ENCODE assay signal across 9 mouse cellular contexts in the genomic region with DNA sequence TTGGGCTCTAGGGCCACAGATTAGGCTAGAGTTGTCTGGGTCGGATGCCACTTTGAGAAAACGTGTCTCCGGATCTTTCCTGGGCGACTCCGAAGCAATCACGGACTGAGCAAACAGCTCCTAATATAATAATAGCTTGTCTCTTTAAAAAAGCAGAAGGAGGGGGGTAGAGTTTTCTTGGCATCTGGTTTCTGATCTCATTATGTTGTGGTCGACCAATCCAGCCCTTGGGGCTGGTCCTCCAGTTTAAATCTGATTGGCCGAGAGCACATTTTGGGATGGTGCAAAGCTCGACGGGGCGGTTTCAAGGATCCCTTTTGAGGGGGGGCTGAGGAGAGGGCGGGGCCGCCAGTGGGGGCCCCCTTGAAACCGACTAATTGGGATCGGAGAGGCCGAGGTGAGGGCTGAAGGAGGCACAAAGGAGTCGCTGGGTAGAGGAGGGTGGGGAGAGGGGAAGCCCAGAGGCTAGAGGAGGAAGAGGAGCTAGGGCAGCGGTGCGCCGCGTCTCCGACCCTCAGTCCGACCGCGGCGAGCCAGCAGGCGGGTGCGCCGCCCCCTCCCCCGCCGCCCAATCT. TPM values are rescaled to one million over a fixed set of nuclear protein-coding genes. Genes with fewer than 3 reads are reported as not detected.
DNase-seq lines count a peak whose midpoint lies in the region; ATAC-seq and TF ChIP-seq lines count a peak whose summit lies in the region.
"Had no signal": no experiment of that assay in that cellular context is flagged by ENCODE, and none has a peak within 500 bp of the region (broad histone marks: within the 10 kb centered on the region; RNA-seq: fewer than 3 reads in every experiment).

Gene Fzd2 (plus strand): TSS at position 387 of the 575 bp plus-strand sequence.

- H3K27ac ChIP-seq in heart, embryonic 13.5 days (replicated peaks), result peak within 1 kb of the TSS; percentile 99
- peak within 1 kb of the TSS; percentile 95 for H3K27ac ChIP-seq in kidney, postnatal 0 days
- no peak within 1 kb of the TSS for H3K27ac ChIP-seq in liver, adult 2 months (replicated peaks; ENCODE audit: insufficient read depth, low read depth, low read length)

- peak within 1 kb of the TSS; percentile 85 for H3K4me3 ChIP-seq in heart, embryonic 13.5 days
- H3K4me3 ChIP-seq in kidney, postnatal 0 days (replicated peaks; ENCODE audit: low read depth, low read length), result peak within 1 kb of the TSS; percentile 86
- peak within 1 kb of the TSS; percentile 54 for H3K4me3 ChIP-seq in liver, adult 2 months (ENCODE audit: insufficient read depth, low read depth, low read length)
- H3K4me3 ChIP-seq in myocyte, result peak within 1 kb of the TSS; percentile 38

- DNase-seq in thymus, postnatal 4 days, result peak; percentile 9
- no peak for DNase-seq in thymus, postnatal 0 days (ENCODE audit: low spot score)
- DNase-seq in fibroblast of lung, adult 2 months (ENCODE audit: low read depth), result peak; percentile 97
- DNase-seq in kidney, postnatal 0 days (ENCODE audit: low spot score), result peak; percentile 99
- peak; percentile 53 for DNase-seq in liver, adult 2 months (ENCODE audit: extremely low read depth, low read depth, low spot score)
- peak; percentile 87 for DNase-seq in testis, postnatal 14 days (ENCODE audit: low spot score)

- peak within 1 kb of the TSS; percentile 98 for H3K9ac ChIP-seq in heart, embryonic 13.5 days
- H3K9ac ChIP-seq in kidney, postnatal 0 days (ENCODE audit: low read depth, low read length), result peak within 1 kb of the TSS; percentile 71
- H3K9ac ChIP-seq in liver, adult 2 months (ENCODE audit: low read depth, low read length), result peak within 1 kb of the TSS; percentile 13; the same call in 1 of the 2 replicates

- peaks cover 25% of the 10 kb centered on the region for H3K4me1 ChIP-seq in heart, embryonic 13.5 days
- H3K4me1 ChIP-seq in kidney, postnatal 0 days (replicated peaks; ENCODE audit: insufficient read depth, low read length), result peaks cover 15% of the 10 kb centered on the region; the same call in 1 of the 2 replicates
- H3K4me1 ChIP-seq in liver, adult 2 months (ENCODE audit: control insufficient read depth, insufficient read depth, low read length), result peaks cover 4% of the 10 kb centered on the region; the same call in 1 of the 2 replicates

- H3K36me3 ChIP-seq in heart, embryonic 13.5 days, result peaks cover 4% of the 10 kb centered on the region; the same call in 1 of the 2 replicates
- no peaks in the 10 kb centered on the region for H3K36me3 ChIP-seq in kidney, postnatal 0 days (ENCODE audit: insufficient read depth, low read length)
- no peaks in the 10 kb centered on the region for H3K36me3 ChIP-seq in liver, adult 2 months (ENCODE audit: control insufficient read depth, insufficient read depth, low read length)
- H3K36me3 ChIP-seq in myocyte (ENCODE audit: control insufficient read depth, insufficient read depth), result no peaks in the 10 kb centered on the region

- TF ChIP-seq POLR2A in liver, adult 2 months (IDR thresholded peaks at IDR 0.05; ENCODE audit: extremely low read depth, insufficient read depth, low read length), result no peak
- TF ChIP-seq POLR2A in myocyte (IDR thresholded peaks at IDR 0.05; ENCODE audit: insufficient read length, low read depth), result peak; percentile 90

- under 1% methylated on average over 31 of the region's 31 CpGs for WGBS in heart, embryonic 13.5 days
- WGBS in kidney, postnatal 0 days, result under 1% methylated on average over 22 of the region's 31 CpGs
- WGBS in liver, adult 2 months, result 2% methylated on average over 29 of the region's 31 CpGs

- peaks cover 11% of the 10 kb centered on the region for H3K27me3 ChIP-seq in heart, embryonic 13.5 days (replicated peaks)
- no peaks in the 10 kb centered on the region for H3K27me3 ChIP-seq in kidney, postnatal 0 days (ENCODE audit: insufficient read depth, low read length)
- H3K27me3 ChIP-seq in liver, adult 2 months (ENCODE audit: control insufficient read depth, insufficient read depth, low read length), result peaks cover 26% of the 10 kb centered on the region
- H3K27me3 ChIP-seq in myocyte (ENCODE audit: control insufficient read depth, insufficient read depth, insufficient read length), result no peaks in the 10 kb centered on the region

- H3K4me2 ChIP-seq in heart, embryonic 13.5 days, result peak within 1 kb of the TSS; percentile 79
- peak within 1 kb of the TSS; percentile 83 for H3K4me2 ChIP-seq in kidney, postnatal 0 days (ENCODE audit: low read length)
- peak within 1 kb of the TSS; percentile 95 for H3K4me2 ChIP-seq in myocyte (ENCODE audit: low read depth)

- H3K9me3 ChIP-seq in heart, embryonic 13.5 days, result no peaks in the 10 kb centered on the region
- no peaks in the 10 kb centered on the region for H3K9me3 ChIP-seq in kidney, postnatal 0 days (replicated peaks; ENCODE audit: low read length)

- no peaks in the 10 kb centered on the region; the same call in 1 of the 2 replicates for H3K79me2 ChIP-seq in liver, adult 2 months (ENCODE audit: control insufficient read depth, insufficient read depth, low read length)
- H3K79me2 ChIP-seq in myocyte (ENCODE audit: control insufficient read depth, insufficient read depth), result peaks cover 29% of the 10 kb centered on the region

- ATAC-seq in heart, embryonic 13.5 days (ENCODE audit: extremely low read depth, insufficient number of reproducible peaks, low FRiP score, low TSS enrichment), result peak; percentile 87
- ATAC-seq in kidney, postnatal 0 days (replicated peaks; ENCODE audit: low FRiP score, low read depth), result peak; percentile 91

- H3ac ChIP-seq in myocyte (ENCODE audit: control insufficient read depth, insufficient read length), result peak within 1 kb of the TSS; percentile 91

- TF ChIP-seq CTCF in kidney, postnatal 0 days (IDR thresholded peaks at IDR 0.05; ENCODE audit: low read depth), result no peak
- TF ChIP-seq CTCF in liver, adult 2 months (IDR thresholded peaks at IDR 0.05; ENCODE audit: low read depth, low read length), result no peak

TF ChIP-seq in myocyte, 11 proteins besides CTCF, POLR2A, EP300 and RAD21:
- TF ChIP-seq USF1 (IDR thresholded peaks at IDR 0.05; ENCODE audit: low read depth) (no peak), POLR2AphosphoS2 (IDR thresholded peaks at IDR 0.05; ENCODE audit: insufficient read length, low read depth) (peak; percentile 79)

RNA-seq across cellular contexts. Expression of gene Fzd2, which starts in this region (rescaled TPM):
- 3.9 and 4.3 TPM in 2 replicates for polyA plus RNA-seq in thymus, postnatal 0 days (2015; fragmentation: Nextera tagmentation; extraction: Ambion mirVana)
- 19.1 and 22.0 TPM in 2 replicates for polyA plus RNA-seq in heart, embryonic 13.5 days (2015; fragmentation: Nextera tagmentation; extraction: Ambion mirVana)
- polyA plus RNA-seq in kidney, postnatal 0 days (2015; fragmentation: Nextera tagmentation; extraction: Ambion mirVana), result 21.8 and 25.9 TPM in 2 replicates
- total RNA-seq in liver, adult 2 months (2014; rRNA removed), result 0.07 and 0.09 TPM in 2 replicates
- 0.19 and 0.24 TPM in 2 replicates for polyA plus RNA-seq in liver, adult 2 months (2012; rRNA removed)
- 66.9 TPM for polyA plus RNA-seq in myocyte (2012; fragmentation: generic; extraction: Trizol)
- total RNA-seq: MEL had no signal

Comparison
In these comparisons a context has a peak if more than half of its experiments do, and no peak if none do; other contexts are left out.
1. Peak in DNase-seq, H3K4me3 ChIP-seq and H3K9ac ChIP-seq in liver, adult 2 months; RNA of the gene not detected or under 1 TPM.
2. H3K9ac ChIP-seq: peak in every context shown above with its lines; median percentile 98 in heart, embryonic 13.5 days; 71 in kidney, postnatal 0 days; 13 in liver, adult 2 months.